Mouse (Mus musculus) brain, adult 2 months (tissue): ENCODE measurements around the gene Cd209a.
A peak's percentile ranks its signal among the peaks of the same experiment; 100 is the strongest.
"Not testable (repeated sequence)": the region's sequence is repeated elsewhere in the genome, so short reads cannot be mapped to it uniquely, and the experiment has no call there.

ENCODE experiments used
- DNase-seq: peaks from one replicate; pipeline ENCODE4 v3.0.0; 2011; ENCODE audit warnings: low read depth, low spot score

The Cd209a gene

GRCm38 (mm10) chr8:3748761-3749160, at the start of gene Cd209a:
Cd209a (minus strand) TSS chr8:3748984.
- peak; percentile 53 for DNase-seq

GRCm38 (mm10) chr8:3768641-3769040, 19.9 kb upstream of the Cd209a start:
- not testable (repeated sequence) for DNase-seq

GRCm38 (mm10) chr8:3754261-3754850, 5.6 kb upstream of the Cd209a start:
- DNase-seq: peak; percentile 98

GRCm38 (mm10) chr8:3736947-3737346, 11.8 kb downstream of the Cd209a start:
- no peak for DNase-seq

- DNase-seq: peak; percentile 48
Observed at GRCm38 (mm10) chr8:3735599-3735998, 13.2 kb downstream of the Cd209a start.

GRCm38 (mm10) chr8:3734084-3734483, 14.7 kb downstream of the Cd209a start:
- DNase-seq: no peak

GRCm38 (mm10) chr8:3721041-3721440, 27.7 kb downstream of the Cd209a start:
- no peak for DNase-seq

GRCm38 (mm10) chr8:3720551-3720950, 28.2 kb downstream of the Cd209a start, which contains the start of gene Clec4g:
Clec4g (minus strand) TSS chr8:3720651.
- DNase-seq: no peak

GRCm38 (mm10) chr8:3718559-3718958, 30.2 kb downstream of the Cd209a start:
- DNase-seq: peak; percentile 61

- DNase-seq: no peak
Observed at GRCm38 (mm10) chr8:3717321-3717954, 31.3 kb downstream of the Cd209a start.

- DNase-seq: peak; percentile 2
Observed at GRCm38 (mm10) chr8:3711646-3712045, 37.1 kb downstream of the Cd209a start.

GRCm38 (mm10) chr8:3710312-3710711, 38.5 kb downstream of the Cd209a start:
- no peak for DNase-seq

- DNase-seq: no peak
Observed at GRCm38 (mm10) chr8:3707611-3708010, 41.2 kb downstream of the Cd209a start.

GRCm38 (mm10) chr8:3705711-3706110, 43.1 kb downstream of the Cd209a start:
- peak; percentile 49 for DNase-seq

- DNase-seq: no peak
Observed at GRCm38 (mm10) chr8:3701491-3701890, 47.3 kb downstream of the Cd209a start.

GRCm38 (mm10) chr8:3694121-3694520, 54.7 kb downstream of the Cd209a start, which contains the start of gene Fcer2a:
Fcer2a (minus strand) TSS chr8:3694175.
- no peak for DNase-seq
